Mouse (Mus musculus) embryonic facial prominence, embryonic 10.5 days (tissue): ENCODE results near the gene Erv3. TPM values are rescaled to one million over a fixed set of nuclear protein-coding genes. Genes with fewer than 3 reads are reported as not detected.
"Not testable (repeated sequence)": the region's sequence is repeated elsewhere in the genome, so short reads cannot be mapped to it uniquely, and the experiment has no call there.

Experiments
- DNase-seq: peaks from one replicate; pipeline ENCODE4 v3.0.0-alpha.2; 2017; ENCODE audit warnings: low spot score
- H3K27ac ChIP-seq: fragments of 300-500 bp; sonication (generic); replicated peaks from 2 replicates; pipeline ENCODE4 v1.5.1; 2016; ENCODE audit warnings: mild to moderate bottlenecking
- H3K27me3 ChIP-seq: fragments of 300-500 bp; sonication (generic); replicated peaks from 2 replicates; pipeline ENCODE4 v1.6.1; 2016; ENCODE audit warnings: low read depth, mild to moderate bottlenecking; ENCODE audit not compliant: poor library complexity, severe bottlenecking
- H3K36me3 ChIP-seq: fragments of 300-500 bp; sonication (generic); replicated peaks from 2 replicates; pipeline ENCODE4 v1.6.1; 2016; ENCODE audit warnings: mild to moderate bottlenecking, moderate library complexity
- H3K4me1 ChIP-seq: fragments of 300-500 bp; sonication (generic); 2 replicates; pipeline ENCODE4 v1.6.1; 2016
- H3K4me3 ChIP-seq: fragments of 300-500 bp; sonication (generic); 2 replicates; pipeline ENCODE4 v1.5.1; 2016; ENCODE audit warnings: mild to moderate bottlenecking, moderate library complexity
- H3K9me3 ChIP-seq: fragments of 300-500 bp; sonication (generic); 2 replicates; pipeline ENCODE4 v1.6.1; 2016; ENCODE audit warnings: mild to moderate bottlenecking
- WGBS: fragments of 180-500 bp; shearing (Covaris S2); methylation state at CpG from one replicate; pipeline ENCODE4 v1.1.7; 2016; 5-methylcytosine and 5-hydroxymethylcytosine counted together
- polyA plus RNA-seq: library from polyadenylated mRNA; unstranded; fragments of >200 nt; fragmentation: Nextera tagmentation; extraction: Ambion mirVana; gene quantifications from 2 replicates; pipeline ENCODE4 v1.2.1, GENCODE M21; 2016

Gene Erv3
- polyA plus RNA-seq, 1 experiment from 2014 or later, result not detected

DNA sequence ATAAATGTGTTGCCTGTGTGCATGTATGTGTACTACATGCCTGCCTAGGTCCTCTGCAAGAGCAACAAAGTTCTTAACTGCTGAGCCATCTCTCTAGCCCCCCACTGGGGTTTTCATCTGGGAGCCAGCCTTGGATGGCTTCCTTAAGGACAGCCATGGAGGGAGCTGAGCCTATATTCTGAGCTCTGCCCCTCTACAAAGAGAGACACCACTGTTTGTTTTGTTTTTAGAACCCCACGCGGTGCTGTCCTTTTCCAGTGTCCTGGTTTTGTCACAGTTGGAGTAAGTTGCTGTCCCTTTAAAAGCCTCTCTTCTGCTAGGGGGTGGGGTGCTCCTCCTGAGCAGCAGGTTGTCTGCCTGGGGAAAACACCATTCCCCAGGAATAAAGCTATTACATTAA, 27.7 kb downstream of the Erv3 start:
- H3K4me3 ChIP-seq, result no peak overlapping the region
- no peaks in the 10 kb centered on the region for H3K27me3 ChIP-seq
- DNase-seq, result no peak
- H3K4me1 ChIP-seq, result peaks cover 5% of the 10 kb centered on the region
- H3K27ac ChIP-seq, result no peak overlapping the region
- WGBS, result 13% methylated on average over 2 of the region's 2 CpGs
- peaks cover 14% of the 10 kb centered on the region; the same call in 1 of the 2 replicates for H3K9me3 ChIP-seq
- no peaks in the 10 kb centered on the region for H3K36me3 ChIP-seq

DNA sequence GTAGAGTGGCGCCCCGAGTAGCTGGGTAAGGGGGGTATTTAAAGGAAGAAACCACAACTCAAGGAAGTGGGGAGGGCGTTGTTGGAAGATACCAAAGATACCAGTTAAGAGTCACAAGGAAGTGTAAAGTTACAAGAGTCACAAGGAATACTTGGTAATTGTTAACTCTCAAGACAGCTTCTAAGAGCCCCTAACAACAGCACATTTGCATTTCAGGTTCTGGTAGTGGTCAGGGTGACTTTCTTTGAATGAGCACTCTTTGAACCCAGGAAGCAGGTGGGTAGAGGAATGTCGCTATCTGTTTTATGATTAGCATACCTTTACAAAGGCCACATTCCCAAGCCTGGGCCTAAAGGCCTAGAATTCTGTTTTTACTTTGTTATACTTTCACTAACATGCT, 28.6 kb downstream of the Erv3 start:
- peaks cover 14% of the 10 kb centered on the region; the same call in 1 of the 2 replicates for H3K9me3 ChIP-seq
- DNase-seq, H3K4me3 ChIP-seq, H3K27me3 ChIP-seq, H3K27ac ChIP-seq, H3K4me1 ChIP-seq, H3K36me3 ChIP-seq: not testable (repeated sequence)
- WGBS, result 82% methylated on average over 4 of the region's 4 CpGs

DNA sequence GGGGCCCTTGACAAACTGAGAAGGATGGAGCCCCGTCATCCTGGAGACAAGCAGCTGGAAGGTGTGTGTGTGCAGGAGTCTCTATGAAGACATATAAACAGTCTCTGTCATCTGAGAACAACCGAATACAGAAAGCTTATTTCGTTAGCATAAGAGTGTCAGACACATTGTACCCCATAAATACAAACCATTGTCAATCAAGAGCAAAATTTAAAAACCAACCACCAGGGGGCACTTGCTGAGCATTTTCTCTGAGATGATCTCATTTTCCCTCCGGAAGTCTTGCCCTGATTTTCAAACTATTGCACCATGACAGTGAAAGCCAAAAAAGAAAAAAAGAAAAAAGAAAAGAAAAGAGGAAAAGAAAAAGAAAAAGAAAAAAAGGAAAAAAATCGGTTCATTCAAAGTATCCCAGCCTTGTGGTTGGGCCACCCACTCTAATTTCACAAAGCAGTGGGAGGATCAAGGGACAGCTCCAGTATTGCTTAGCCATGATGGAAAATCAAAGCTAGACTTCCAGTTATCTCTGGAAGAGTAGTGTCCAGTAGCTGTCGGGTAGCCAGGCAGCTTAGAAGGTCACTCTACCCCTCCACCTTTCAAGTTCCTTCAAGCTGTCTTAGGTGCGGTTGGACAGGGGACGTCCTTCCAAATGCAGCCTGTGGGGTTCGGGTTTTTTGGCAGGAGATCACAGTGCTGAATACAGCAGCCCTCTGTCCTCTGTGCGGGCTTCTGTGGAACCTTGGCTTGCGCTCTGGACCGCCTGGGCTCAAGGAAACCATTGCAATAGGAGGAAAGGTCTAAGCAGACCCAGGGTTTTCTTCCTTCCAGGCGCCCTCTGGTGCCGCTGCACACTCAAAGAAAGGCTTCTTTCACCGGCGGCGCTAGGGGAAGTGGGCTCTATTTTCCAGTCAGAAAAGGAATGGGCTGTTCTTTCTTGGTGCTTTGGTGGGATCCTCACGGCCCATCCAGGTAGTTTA, 31.3 kb downstream of the Erv3 start:
- WGBS, result 43% methylated on average over 18 of the region's 18 CpGs
- no peaks in the 10 kb centered on the region for H3K27me3 ChIP-seq
- no peak overlapping the region for H3K27ac ChIP-seq
- no peak for DNase-seq
- no peak overlapping the region for H3K4me3 ChIP-seq
- peaks cover 3% of the 10 kb centered on the region; the same call in 1 of the 2 replicates for H3K9me3 ChIP-seq
- H3K36me3 ChIP-seq, result no peaks in the 10 kb centered on the region
- H3K4me1 ChIP-seq, result peaks cover 5% of the 10 kb centered on the region

DNA sequence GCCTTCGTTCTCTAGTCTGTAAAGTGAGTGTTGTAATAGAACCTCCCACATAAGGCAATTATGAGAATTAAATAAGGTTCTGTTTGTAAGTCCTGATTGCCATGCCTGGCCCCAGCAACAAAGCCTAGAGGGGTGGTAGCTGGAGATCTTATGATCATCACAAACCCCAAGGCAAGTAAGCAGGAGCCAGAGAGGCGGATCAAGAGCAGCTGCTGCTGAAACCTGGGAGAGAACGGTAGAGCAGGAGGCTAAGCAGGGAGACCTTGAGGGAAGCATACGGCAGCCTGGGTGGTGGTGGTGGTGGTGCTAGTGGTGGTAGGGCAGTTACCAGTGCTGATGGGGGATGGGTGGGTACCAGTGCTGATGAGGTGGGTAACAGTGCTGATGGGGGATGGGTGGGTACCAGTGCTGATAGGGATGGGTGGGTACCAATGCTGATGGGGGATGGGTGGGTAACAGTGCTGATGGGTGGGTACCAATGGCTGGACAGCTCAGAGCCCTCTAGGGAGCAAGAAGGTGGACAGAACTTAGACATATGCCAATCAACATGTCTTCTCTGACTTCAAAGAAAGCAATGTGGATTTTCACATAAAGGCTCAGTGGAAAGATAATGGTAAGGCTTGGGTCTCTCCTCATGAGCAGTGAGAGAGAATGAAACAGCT, 32.4 kb downstream of the Erv3 start:
- WGBS, result 83% methylated on average over 4 of the region's 4 CpGs
- H3K36me3 ChIP-seq, result no peaks in the 10 kb centered on the region
- no peaks in the 10 kb centered on the region for H3K9me3 ChIP-seq
- no peak for DNase-seq
- H3K27me3 ChIP-seq, result no peaks in the 10 kb centered on the region
- no peak overlapping the region for H3K4me3 ChIP-seq
- peaks cover 5% of the 10 kb centered on the region for H3K4me1 ChIP-seq
- no peak overlapping the region for H3K27ac ChIP-seq

DNA sequence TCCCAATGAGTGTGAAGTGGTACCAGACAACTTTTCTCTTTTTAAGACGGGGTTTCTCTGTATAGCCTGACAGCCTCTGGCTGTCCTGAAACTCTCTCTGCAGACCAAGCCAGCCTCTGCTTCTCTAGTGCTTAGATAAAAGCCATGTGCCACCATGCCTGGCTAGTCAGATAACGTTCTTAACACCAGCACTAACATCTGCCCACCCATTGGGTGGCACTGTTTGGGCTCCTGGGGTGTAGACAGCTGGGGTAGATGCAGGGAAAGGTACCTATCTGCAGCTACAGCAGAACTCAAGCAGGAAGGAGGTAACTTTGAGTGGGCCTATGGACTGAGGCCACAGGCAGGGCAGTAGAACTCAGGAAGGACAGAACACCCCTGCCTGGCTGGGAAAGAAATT, 34.0 kb downstream of the Erv3 start:
- WGBS, result 63% methylated on average over 2 of the region's 2 CpGs
- Histone ChIP-seq H3K4me3 (no peak overlapping the region), H3K4me1 (peaks cover 7% of the 10 kb centered on the region), H3K27me3 (no peaks in the 10 kb centered on the region), H3K27ac (no peak overlapping the region), H3K9me3 (no peaks in the 10 kb centered on the region), H3K36me3 (no peaks in the 10 kb centered on the region)
- DNase-seq, result no peak

DNA sequence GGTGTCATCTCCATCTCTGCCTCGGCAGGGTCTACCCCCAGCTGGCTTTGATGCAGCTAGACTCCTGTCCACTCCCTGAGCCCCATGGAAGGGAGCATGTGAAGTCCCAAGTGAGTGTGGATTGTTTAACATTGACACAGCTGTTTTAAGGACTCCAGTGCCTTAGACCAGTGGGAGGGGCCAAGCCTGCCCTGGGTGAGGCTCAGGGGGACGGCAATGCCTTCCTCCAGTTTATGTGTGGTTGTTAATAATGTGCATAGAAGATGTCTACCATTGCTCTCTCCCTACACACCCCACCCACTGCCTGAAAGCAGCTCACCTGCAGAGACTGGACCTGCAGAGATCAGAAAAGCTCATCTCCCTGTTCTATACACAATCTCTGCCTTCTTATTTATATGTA, 35.6 kb downstream of the Erv3 start:
- H3K27me3 ChIP-seq, result no peaks in the 10 kb centered on the region
- 55% methylated on average over 2 of the region's 2 CpGs for WGBS
- no peak overlapping the region for H3K27ac ChIP-seq
- no peaks in the 10 kb centered on the region for H3K36me3 ChIP-seq
- peaks cover 9% of the 10 kb centered on the region for H3K4me1 ChIP-seq
- no peak overlapping the region for H3K4me3 ChIP-seq
- no peaks in the 10 kb centered on the region for H3K9me3 ChIP-seq
- DNase-seq, result no peak

DNA sequence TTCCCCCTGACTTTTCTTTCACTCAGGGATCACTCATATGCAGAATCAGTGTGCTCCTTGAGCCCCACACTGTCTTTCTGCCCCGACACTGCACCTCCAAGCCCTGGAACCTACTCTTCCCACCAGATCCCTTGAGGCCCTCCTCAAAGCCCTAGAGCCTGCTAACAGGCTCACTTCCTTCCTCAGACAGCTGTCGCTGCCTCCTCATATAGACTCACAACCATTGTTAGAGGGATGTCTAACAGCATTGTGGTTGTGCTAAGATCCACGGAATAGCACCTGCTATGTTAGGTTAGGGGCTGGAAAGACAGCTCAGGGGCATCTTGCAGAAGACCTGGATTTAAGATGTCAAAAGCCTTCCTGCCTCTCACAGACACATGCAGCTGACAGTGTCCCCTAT, 37.1 kb downstream of the Erv3 start:
- no peak for DNase-seq
- Histone ChIP-seq H3K27me3 (no peaks in the 10 kb centered on the region), H3K27ac (no peak overlapping the region), H3K36me3 (no peaks in the 10 kb centered on the region), H3K4me3 (no peak overlapping the region), H3K9me3 (no peaks in the 10 kb centered on the region), H3K4me1 (0 out of 2 replicates have a peak, but pooled peaks cover 4% of the 10 kb centered on the region)
- 81% methylated on average over 3 of the region's 3 CpGs for WGBS

DNA sequence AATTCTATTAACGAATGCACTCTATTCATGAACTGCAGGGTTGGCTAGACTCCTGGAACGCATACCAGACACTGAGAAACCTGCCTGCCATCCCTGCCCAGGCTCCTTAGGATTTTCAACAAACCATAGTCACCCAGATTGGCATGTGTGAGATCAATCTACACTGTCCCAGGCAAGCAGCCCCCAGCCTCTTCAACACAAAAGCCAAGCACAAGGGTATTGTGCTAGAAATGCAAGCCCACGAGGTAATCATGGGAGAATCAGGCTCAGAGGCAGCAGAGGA, 37.9 kb downstream of the Erv3 start:
- DNase-seq, result no peak
- H3K36me3 ChIP-seq, result no peaks in the 10 kb centered on the region
- H3K4me1 ChIP-seq, result 0 out of 2 replicates have a peak, but pooled peaks cover 4% of the 10 kb centered on the region
- no peak overlapping the region for H3K4me3 ChIP-seq
- no peak overlapping the region for H3K27ac ChIP-seq
- no peaks in the 10 kb centered on the region for H3K9me3 ChIP-seq
- H3K27me3 ChIP-seq, result no peaks in the 10 kb centered on the region
- 78% methylated on average over 3 of the region's 3 CpGs for WGBS

DNA sequence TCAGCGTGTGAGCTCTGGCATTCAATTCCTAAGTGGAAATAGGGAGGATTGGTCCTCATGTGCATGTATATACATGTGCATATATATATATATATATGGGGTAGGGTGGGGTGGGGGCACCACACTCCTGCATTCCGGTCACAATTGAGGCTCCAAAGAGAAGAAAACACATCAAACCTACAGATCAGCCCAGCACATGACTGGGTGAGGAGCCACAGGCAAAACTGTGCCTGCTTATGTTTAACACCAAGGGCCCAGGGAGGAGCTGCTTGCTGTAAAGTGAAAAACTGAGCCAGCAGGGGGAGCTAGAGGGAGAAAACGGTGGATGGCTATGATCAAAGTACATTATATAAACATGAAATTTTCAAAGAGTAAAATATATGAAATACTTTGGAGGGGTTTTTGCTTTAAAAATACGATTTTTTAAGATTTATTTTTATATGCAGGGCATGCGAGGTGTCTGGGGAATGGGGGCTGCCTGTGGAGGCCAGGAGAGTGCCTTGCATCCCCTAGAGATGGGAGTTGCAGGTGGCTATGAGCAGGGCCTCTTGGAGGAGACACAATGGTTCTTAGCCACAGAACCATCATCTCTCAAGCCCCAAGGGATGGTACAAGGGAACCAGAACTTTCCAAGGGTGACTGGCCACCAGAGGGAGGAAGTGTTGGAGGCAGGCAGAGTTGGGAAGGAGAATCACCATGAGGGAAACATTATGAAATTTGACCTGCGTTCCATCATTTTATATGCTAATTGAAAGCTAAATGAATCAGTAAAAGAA, 38.4 kb downstream of the Erv3 start:
- no peaks in the 10 kb centered on the region for H3K36me3 ChIP-seq
- H3K9me3 ChIP-seq, result no peaks in the 10 kb centered on the region
- peak; percentile 78 for DNase-seq
- 0 out of 2 replicates have a peak, but pooled peaks cover 4% of the 10 kb centered on the region for H3K4me1 ChIP-seq
- no peak overlapping the region for H3K27ac ChIP-seq
- no peak overlapping the region for H3K4me3 ChIP-seq
- no peaks in the 10 kb centered on the region for H3K27me3 ChIP-seq
- 32% methylated on average over 6 of the region's 6 CpGs for WGBS

DNA sequence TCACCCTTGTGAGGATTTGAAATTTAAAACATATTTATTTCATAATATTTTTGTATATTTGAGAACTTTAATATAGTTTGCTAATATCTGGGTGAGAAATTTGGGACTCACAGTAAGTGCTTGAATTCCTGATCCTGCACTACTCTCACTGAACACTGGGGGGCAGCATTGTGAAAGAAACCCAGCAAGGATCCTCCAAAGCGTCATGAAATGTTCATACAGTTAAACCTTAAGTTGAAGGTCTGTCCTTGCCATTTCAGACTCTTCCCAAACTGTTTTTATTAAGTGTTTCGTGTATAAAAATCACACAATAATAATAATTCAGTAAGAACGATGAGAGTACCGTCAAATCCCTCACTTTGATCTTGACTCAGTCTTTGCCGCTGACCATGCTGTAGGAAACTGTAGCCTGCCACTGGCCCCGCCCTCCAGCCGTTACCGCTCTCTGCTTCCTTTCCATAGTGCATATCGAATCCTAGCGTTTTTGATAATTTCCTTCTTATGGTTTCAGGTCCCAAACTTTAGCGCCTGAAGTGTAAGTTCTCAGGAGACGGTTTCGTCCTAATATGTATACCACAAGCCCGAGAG, 39.4 kb downstream of the Erv3 start:
- no peaks in the 10 kb centered on the region for H3K27me3 ChIP-seq
- 25% methylated on average over 14 of the region's 14 CpGs for WGBS
- H3K4me3 ChIP-seq, result peak overlapping the region; percentile 35; the same call in 1 of the 2 replicates
- no peaks in the 10 kb centered on the region for H3K9me3 ChIP-seq
- no peaks in the 10 kb centered on the region for H3K36me3 ChIP-seq
- DNase-seq, result peak; percentile 83
- H3K27ac ChIP-seq, result no peak overlapping the region
- 0 out of 2 replicates have a peak, but pooled peaks cover 4% of the 10 kb centered on the region for H3K4me1 ChIP-seq

DNA sequence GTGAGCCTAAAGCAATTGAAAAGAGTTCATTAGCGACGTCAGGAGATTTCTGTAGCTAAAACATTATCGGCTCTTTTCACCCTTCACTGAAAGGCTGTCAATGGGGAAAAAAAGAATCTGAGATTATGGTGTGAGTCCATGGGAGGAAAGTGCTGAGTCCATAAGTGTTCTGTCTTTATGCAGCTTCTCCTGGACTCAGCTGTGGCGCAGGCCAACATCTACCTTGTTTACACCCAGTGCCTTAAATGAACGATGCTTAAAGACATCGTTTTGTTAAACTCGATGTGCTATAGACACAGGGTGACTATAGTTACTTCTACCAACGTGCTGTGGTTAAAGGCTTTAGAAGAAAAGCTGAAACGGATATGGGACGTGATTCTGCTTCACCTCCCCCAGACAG, 45.2 kb downstream of the Erv3 start:
- DNase-seq, result no peak

DNA sequence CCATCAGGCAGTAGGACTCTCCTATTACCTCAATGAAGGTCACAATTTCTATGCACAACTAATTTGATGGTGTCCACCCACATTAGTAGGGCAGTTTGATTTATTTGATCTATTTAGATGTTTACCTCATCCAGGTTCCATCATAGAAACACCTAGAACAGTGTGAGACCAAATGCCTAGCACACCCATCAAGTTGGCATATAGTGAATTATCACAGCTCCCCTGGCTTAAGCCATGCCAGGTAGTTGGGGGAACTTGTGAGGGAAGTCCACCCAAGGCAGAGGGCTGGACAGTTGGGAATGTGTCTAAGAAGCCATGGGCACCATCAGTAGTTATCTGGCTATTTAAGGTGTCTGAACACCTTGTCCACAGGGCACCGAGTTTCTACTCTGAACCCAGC, 46.1 kb downstream of the Erv3 start:
- H3K36me3 ChIP-seq, result no peaks in the 10 kb centered on the region
- H3K9me3 ChIP-seq, result no peaks in the 10 kb centered on the region
- peaks cover 23% of the 10 kb centered on the region for H3K27me3 ChIP-seq
- H3K4me3 ChIP-seq, result no peak overlapping the region
- H3K4me1 ChIP-seq, result peaks cover 8% of the 10 kb centered on the region
- WGBS, result 66% methylated on average over 1 of the region's 1 CpGs
- DNase-seq, result no peak
- no peak overlapping the region for H3K27ac ChIP-seq

More for the DNA sequence above, 45.2 kb downstream of the Erv3 start:
- H3K27me3 ChIP-seq, result peaks cover 23% of the 10 kb centered on the region
- 85% methylated on average over 10 of the region's 10 CpGs for WGBS
- H3K9me3 ChIP-seq, result no peaks in the 10 kb centered on the region
- no peak overlapping the region for H3K4me3 ChIP-seq
- H3K27ac ChIP-seq, result no peak overlapping the region
- no peaks in the 10 kb centered on the region for H3K36me3 ChIP-seq
- no peaks in the 10 kb centered on the region; the same call in 1 of the 2 replicates for H3K4me1 ChIP-seq
